ENCODE assay signal across 26 mouse cellular contexts in genomic region chr12:10275226-10275625, GRCm38 (mm10).
DNase-seq lines count a peak whose midpoint lies in the region; ATAC-seq and TF ChIP-seq lines count a peak whose summit lies in the region.
"Had no signal": no experiment of that assay in that cellular context is flagged by ENCODE, and none has a peak within 500 bp of the region (broad histone marks: within the 10 kb centered on the region; RNA-seq: fewer than 3 reads in every experiment).

No protein-coding gene starts in this region.

- no peak overlapping the region for H3K27ac ChIP-seq in intestine, embryonic 16.5 days (ENCODE audit: low read length)
- H3K27ac ChIP-seq in intestine, embryonic 15.5 days, result no peak overlapping the region
- H3K27ac ChIP-seq in kidney, embryonic 16.5 days (ENCODE audit: low read length), result no peak overlapping the region
- no peak overlapping the region for H3K27ac ChIP-seq in intestine, postnatal 0 days (ENCODE audit: low read depth, low read length)
- H3K27ac ChIP-seq: embryonic facial prominence, embryonic 10.5 days; embryonic facial prominence, embryonic 13.5 days; forebrain, embryonic 12.5 days; forebrain, embryonic 15.5 days; heart, embryonic 15.5 days; hindbrain, embryonic 14.5 days had no signal

- H3K9me3 ChIP-seq in intestine, embryonic 16.5 days (ENCODE audit: control insufficient read depth, low read length), result no peaks in the 10 kb centered on the region
- no peaks in the 10 kb centered on the region for H3K9me3 ChIP-seq in intestine, embryonic 15.5 days
- H3K9me3 ChIP-seq in kidney, embryonic 16.5 days (ENCODE audit: low read length), result no peaks in the 10 kb centered on the region
- H3K9me3 ChIP-seq in intestine, postnatal 0 days (ENCODE audit: control insufficient read depth), result no peaks in the 10 kb centered on the region
- H3K9me3 ChIP-seq: embryonic facial prominence, embryonic 10.5 days; embryonic facial prominence, embryonic 13.5 days; forebrain, embryonic 12.5 days; forebrain, embryonic 15.5 days; heart, embryonic 12.5 days; heart, embryonic 15.5 days had no signal

- no peak overlapping the region for H3K9ac ChIP-seq in intestine, embryonic 16.5 days (ENCODE audit: low read depth, low read length)
- no peak overlapping the region for H3K9ac ChIP-seq in intestine, embryonic 15.5 days
- no peak overlapping the region for H3K9ac ChIP-seq in kidney, embryonic 16.5 days (replicated peaks; ENCODE audit: low read length)
- no peak overlapping the region for H3K9ac ChIP-seq in intestine, postnatal 0 days (ENCODE audit: low read depth, low read length)
- H3K9ac ChIP-seq: embryonic facial prominence, embryonic 13.5 days; forebrain, embryonic 12.5 days; forebrain, embryonic 15.5 days; heart, embryonic 12.5 days; heart, embryonic 15.5 days; hindbrain, embryonic 14.5 days had no signal

- DNase-seq in kidney, postnatal 36 days, result no peak
- DNase-seq in left cerebral cortex, postnatal 25 days (ENCODE audit: low spot score in 2 of 2), result no peak
- DNase-seq: adrenal gland, adult 8-10 months; adrenal gland, postnatal 25 days; cerebellum, adult 11-12 months; cerebellum, adult 8-10 months; cerebellum, postnatal 10 days; cerebellum, postnatal 36 days; embryo, embryonic 11 days; gastrocnemius, postnatal 25 days; heart, adult 18-20 months; heart, postnatal 10 days; heart, postnatal 4 days had no signal

- peak; percentile 59; the same call in 1 of the 2 replicates for ATAC-seq in intestine, embryonic 16.5 days
- no peak; the same call in 1 of the 2 replicates for ATAC-seq in intestine, embryonic 15.5 days
- peak; percentile 71; the same call in 1 of the 2 replicates for ATAC-seq in kidney, embryonic 16.5 days (ENCODE audit: low FRiP score, low TSS enrichment)
- peak; percentile 64 for ATAC-seq in intestine, postnatal 0 days
- ATAC-seq: activated CD4-positive, CD25-positive, alpha-beta regulatory T cell, adult 4 months; forebrain, embryonic 15.5 days had no signal

- TF ChIP-seq CTCF in intestine, postnatal 0 days (IDR thresholded peaks at IDR 0.05; ENCODE audit: low read depth), result no peak

- H3K27me3 ChIP-seq in intestine, embryonic 16.5 days (replicated peaks; ENCODE audit: control insufficient read depth, insufficient read depth, low read length), result no peaks in the 10 kb centered on the region
- no peaks in the 10 kb centered on the region for H3K27me3 ChIP-seq in intestine, embryonic 15.5 days (replicated peaks)
- no peaks in the 10 kb centered on the region for H3K27me3 ChIP-seq in kidney, embryonic 16.5 days (ENCODE audit: insufficient read depth, low read length)
- H3K27me3 ChIP-seq in intestine, postnatal 0 days (replicated peaks; ENCODE audit: control insufficient read depth, insufficient read depth, low read length), result no peaks in the 10 kb centered on the region
- H3K27me3 ChIP-seq: embryonic facial prominence, embryonic 13.5 days; forebrain, embryonic 12.5 days; forebrain, embryonic 15.5 days; heart, embryonic 12.5 days; heart, embryonic 15.5 days had no signal

- WGBS in intestine, embryonic 16.5 days, result 37% methylated on average over 1 of the region's 1 CpGs
- WGBS in intestine, embryonic 15.5 days, result 42% methylated on average over 1 of the region's 1 CpGs
- 35% methylated on average over 1 of the region's 1 CpGs for WGBS in kidney, embryonic 16.5 days
- 52% methylated on average over 1 of the region's 1 CpGs for WGBS in intestine, postnatal 0 days

- no peak overlapping the region for H3K4me3 ChIP-seq in intestine, embryonic 16.5 days (ENCODE audit: low read length)
- H3K4me3 ChIP-seq in intestine, embryonic 15.5 days (replicated peaks), result no peak overlapping the region
- H3K4me3 ChIP-seq in kidney, embryonic 16.5 days (ENCODE audit: low read length), result no peak overlapping the region
- H3K4me3 ChIP-seq in intestine, postnatal 0 days (ENCODE audit: low read depth, low read length), result no peak overlapping the region
- H3K4me3 ChIP-seq: embryonic facial prominence, embryonic 10.5 days; embryonic facial prominence, embryonic 13.5 days; erythroblast, embryonic 14.5 days; forebrain, embryonic 12.5 days; forebrain, embryonic 15.5 days; heart, embryonic 12.5 days; heart, embryonic 15.5 days had no signal

- H3K4me2 ChIP-seq in intestine, embryonic 16.5 days (ENCODE audit: low read depth, low read length), result no peak overlapping the region
- H3K4me2 ChIP-seq in intestine, embryonic 15.5 days (replicated peaks), result no peak overlapping the region
- H3K4me2 ChIP-seq in kidney, embryonic 16.5 days (replicated peaks; ENCODE audit: low read depth, low read length), result no peak overlapping the region
- H3K4me2 ChIP-seq in intestine, postnatal 0 days (replicated peaks; ENCODE audit: low read depth), result no peak overlapping the region
- H3K4me2 ChIP-seq: embryonic facial prominence, embryonic 13.5 days; forebrain, embryonic 12.5 days; forebrain, embryonic 15.5 days; heart, embryonic 12.5 days; heart, embryonic 15.5 days; hindbrain, embryonic 14.5 days had no signal

- intact Hi-C loops in left cerebral cortex, postnatal 25 days (cut with DNase I), result no loop called here

- H3K36me3 ChIP-seq in intestine, embryonic 16.5 days (ENCODE audit: control insufficient read depth, insufficient read depth, low read length), result no peaks in the 10 kb centered on the region
- no peaks in the 10 kb centered on the region for H3K36me3 ChIP-seq in intestine, embryonic 15.5 days
- H3K36me3 ChIP-seq in kidney, embryonic 16.5 days (ENCODE audit: insufficient read depth, low read length), result no peaks in the 10 kb centered on the region
- H3K36me3 ChIP-seq in intestine, postnatal 0 days (ENCODE audit: control insufficient read depth, insufficient read depth), result no peaks in the 10 kb centered on the region
- H3K36me3 ChIP-seq: embryonic facial prominence, embryonic 10.5 days; embryonic facial prominence, embryonic 13.5 days; forebrain, embryonic 12.5 days; forebrain, embryonic 15.5 days; heart, embryonic 12.5 days; heart, embryonic 15.5 days had no signal

- no peaks in the 10 kb centered on the region for H3K4me1 ChIP-seq in intestine, embryonic 16.5 days (ENCODE audit: control insufficient read depth, insufficient read depth, low read length)
- no peaks in the 10 kb centered on the region for H3K4me1 ChIP-seq in intestine, embryonic 15.5 days (replicated peaks)
- H3K4me1 ChIP-seq in kidney, embryonic 16.5 days (ENCODE audit: insufficient read depth, low read length), result no peaks in the 10 kb centered on the region
- no peaks in the 10 kb centered on the region for H3K4me1 ChIP-seq in intestine, postnatal 0 days (replicated peaks; ENCODE audit: control insufficient read depth, insufficient read depth, low read length)
- H3K4me1 ChIP-seq: embryonic facial prominence, embryonic 10.5 days; embryonic facial prominence, embryonic 13.5 days; forebrain, embryonic 12.5 days; forebrain, embryonic 15.5 days; heart, embryonic 12.5 days; heart, embryonic 15.5 days had no signal
